Mouse (Mus musculus) megakaryocyte, embryonic 14.5 days (primary cell): ENCODE results near the gene Socs1.

Source experiments
- FLI1 ChIP-seq: IDR thresholded peaks from 2 replicates; pipeline ENCODE4 v1.6.1; 2012; ENCODE audit warnings: low read length, inconsistent platforms, mixed read lengths
- GATA1 ChIP-seq: IDR thresholded peaks from 3 replicates; pipeline ENCODE4 v1.6.1; 2012; ENCODE audit warnings: mixed read lengths, low read length, inconsistent platforms, borderline replicate concordance

DNA sequence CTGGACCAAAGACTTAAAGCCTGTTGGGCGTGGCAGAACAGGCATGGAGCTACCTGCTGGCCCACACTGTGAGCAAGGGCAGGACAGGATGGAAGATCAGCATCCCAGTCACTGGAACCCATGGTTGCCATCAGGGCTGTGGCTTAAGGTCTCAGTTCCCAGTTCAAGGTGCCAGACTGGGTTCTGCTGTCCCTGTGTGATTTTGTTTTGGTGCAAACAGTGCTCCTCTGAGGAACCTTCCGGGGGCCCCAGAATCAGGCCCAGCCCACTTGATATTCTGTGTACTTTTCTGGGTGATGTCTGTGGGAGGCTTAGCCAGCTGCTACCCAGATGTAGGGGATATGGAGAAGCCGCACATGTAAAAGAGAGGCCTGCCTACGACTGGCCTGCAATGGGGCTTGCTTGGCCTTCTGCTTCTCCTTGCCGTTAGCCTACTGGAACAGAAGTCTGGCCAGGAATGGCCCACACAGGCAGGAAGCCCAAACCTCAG lies 4.7 kb downstream of the Socs1 start:
- TF ChIP-seq FLI1 (no peak), GATA1 (no peak)
